ENCODE assay signal across 9 mouse cellular contexts in the genomic region with DNA sequence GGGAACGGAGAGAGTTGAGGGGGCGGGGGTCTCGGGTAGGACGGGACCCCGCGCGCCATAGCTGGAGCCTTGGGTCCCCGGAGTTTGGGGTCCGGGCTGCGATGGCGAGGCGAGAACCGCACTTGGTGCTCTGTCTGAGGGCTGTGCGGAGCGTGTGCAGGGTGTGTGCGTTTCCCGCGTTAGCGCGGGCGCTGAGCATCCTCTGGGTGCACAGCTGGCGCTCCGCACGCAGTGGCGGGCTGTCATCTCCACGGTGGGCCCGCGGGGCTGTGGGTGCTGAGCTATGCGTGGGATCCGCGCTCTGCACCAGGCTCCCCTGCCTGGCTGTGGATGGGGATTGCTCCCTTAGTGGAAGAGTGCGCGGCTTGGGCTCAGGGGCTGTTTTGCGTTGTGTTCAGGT. TPM values are rescaled to one million over a fixed set of nuclear protein-coding genes. Genes with fewer than 3 reads are reported as not detected.
DNase-seq lines count a peak whose midpoint lies in the region; ATAC-seq lines count a peak whose summit lies in the region.
"Had no signal": no experiment of that assay in that cellular context is flagged by ENCODE, and none has a peak within 500 bp of the region (broad histone marks: within the 10 kb centered on the region; RNA-seq: fewer than 3 reads in every experiment).

No protein-coding gene starts in this region.

- WGBS in liver, embryonic 11.5 days, result 3% methylated on average over 34 of the region's 34 CpGs
- WGBS in forebrain, embryonic 12.5 days, result 1% methylated on average over 34 of the region's 34 CpGs
- whole genome bisulfite sequencing in intestine, embryonic 16.5 days, result 1% methylated on average over 34 of the region's 34 CpGs
- WGBS in neural tube, embryonic 15.5 days, result under 1% methylated on average over 34 of the region's 34 CpGs

- peak overlapping the region; percentile 30 for H3K4me3 ChIP-seq in liver, embryonic 11.5 days (ENCODE audit: low read depth, low read length)
- H3K4me3 ChIP-seq in forebrain, embryonic 12.5 days (replicated peaks), result peak overlapping the region; percentile 36
- H3K4me3 ChIP-seq in intestine, embryonic 16.5 days (ENCODE audit: low read length), result peak overlapping the region; percentile 38
- H3K4me3 ChIP-seq in neural tube, embryonic 15.5 days (replicated peaks), result peak overlapping the region; percentile 40

- peak overlapping the region; percentile 53 for H3K4me2 ChIP-seq in liver, embryonic 11.5 days
- peak overlapping the region; percentile 52 for H3K4me2 ChIP-seq in forebrain, embryonic 12.5 days
- peak overlapping the region; percentile 48 for H3K4me2 ChIP-seq in intestine, embryonic 16.5 days (ENCODE audit: low read depth, low read length)
- peak overlapping the region; percentile 77 for H3K4me2 ChIP-seq in neural tube, embryonic 15.5 days

- H3K36me3 ChIP-seq in liver, embryonic 11.5 days (ENCODE audit: control insufficient read depth, insufficient read depth, low read length), result no peaks in the 10 kb centered on the region
- H3K36me3 ChIP-seq in forebrain, embryonic 12.5 days (replicated peaks), result no peaks in the 10 kb centered on the region
- no peaks in the 10 kb centered on the region for H3K36me3 ChIP-seq in intestine, embryonic 16.5 days (ENCODE audit: control insufficient read depth, insufficient read depth, low read length)
- no peaks in the 10 kb centered on the region for H3K36me3 ChIP-seq in neural tube, embryonic 15.5 days

- ATAC-seq in liver, embryonic 11.5 days (replicated peaks; ENCODE audit: low FRiP score), result no peak
- ATAC-seq in forebrain, embryonic 12.5 days (ENCODE audit: low FRiP score), result no peak
- no peak for ATAC-seq in intestine, embryonic 16.5 days
- ATAC-seq in neural tube, embryonic 15.5 days (ENCODE audit: low FRiP score), result peak; percentile 18; the same call in 1 of the 2 replicates
- ATAC-seq: Patski had no signal

- H3K27me3 ChIP-seq in liver, embryonic 11.5 days (replicated peaks; ENCODE audit: control insufficient read depth, insufficient read depth, low read length), result peaks cover 83% of the 10 kb centered on the region
- H3K27me3 ChIP-seq in forebrain, embryonic 12.5 days, result peaks cover 87% of the 10 kb centered on the region
- peaks cover 41% of the 10 kb centered on the region for H3K27me3 ChIP-seq in intestine, embryonic 16.5 days (replicated peaks; ENCODE audit: control insufficient read depth, insufficient read depth, low read length)
- H3K27me3 ChIP-seq in neural tube, embryonic 15.5 days (replicated peaks), result peaks cover 86% of the 10 kb centered on the region

- no peak for DNase-seq in liver, embryonic 11.5 days (ENCODE audit: low spot score)
- DNase-seq in liver, result no peak
- DNase-seq in spleen, adult 18-20 months, result no peak
- DNase-seq in adipocyte (ENCODE audit: low spot score), result no peak
- DNase-seq in gastrocnemius, postnatal 25 days, result no peak

- no peak overlapping the region for H3K27ac ChIP-seq in liver, embryonic 11.5 days (ENCODE audit: low read depth, low read length)
- no peak overlapping the region for H3K27ac ChIP-seq in forebrain, embryonic 12.5 days
- no peak overlapping the region for H3K27ac ChIP-seq in intestine, embryonic 16.5 days (ENCODE audit: low read length)
- no peak overlapping the region for H3K27ac ChIP-seq in neural tube, embryonic 15.5 days (replicated peaks)

- H3K9me3 ChIP-seq in liver, embryonic 11.5 days (ENCODE audit: control insufficient read depth, low read length), result no peaks in the 10 kb centered on the region
- H3K9me3 ChIP-seq in forebrain, embryonic 12.5 days, result no peaks in the 10 kb centered on the region
- H3K9me3 ChIP-seq in intestine, embryonic 16.5 days (ENCODE audit: control insufficient read depth, low read length), result no peaks in the 10 kb centered on the region
- no peaks in the 10 kb centered on the region for H3K9me3 ChIP-seq in neural tube, embryonic 15.5 days (replicated peaks)

- peaks cover 19% of the 10 kb centered on the region for H3K4me1 ChIP-seq in liver, embryonic 11.5 days (replicated peaks; ENCODE audit: control insufficient read depth, insufficient read depth, low read length)
- H3K4me1 ChIP-seq in forebrain, embryonic 12.5 days, result peaks cover 16% of the 10 kb centered on the region
- peaks cover 14% of the 10 kb centered on the region for H3K4me1 ChIP-seq in intestine, embryonic 16.5 days (ENCODE audit: control insufficient read depth, insufficient read depth, low read length)
- H3K4me1 ChIP-seq in neural tube, embryonic 15.5 days, result peaks cover 27% of the 10 kb centered on the region

- H3K9ac ChIP-seq in liver, embryonic 11.5 days (ENCODE audit: low read depth, low read length), result no peak overlapping the region
- no peak overlapping the region for H3K9ac ChIP-seq in forebrain, embryonic 12.5 days
- peak overlapping the region; percentile 24; the same call in 1 of the 2 replicates for H3K9ac ChIP-seq in intestine, embryonic 16.5 days (ENCODE audit: low read depth, low read length)
- H3K9ac ChIP-seq in neural tube, embryonic 15.5 days (replicated peaks), result peak overlapping the region; percentile 14

RNA-seq across cellular contexts. Expression of a gene that starts 0.5 kb away (rescaled TPM):
- polyA plus RNA-seq in liver, embryonic 11.5 days (2014; fragmentation: Nextera tagmentation; extraction: Ambion mirVana), result 0.25 TPM in 2 replicates
- 0.23 and 0.40 TPM in 2 replicates for polyA plus RNA-seq in forebrain, embryonic 12.5 days (2016; fragmentation: Nextera tagmentation; extraction: Ambion mirVana)
- 0.39 and 0.64 TPM in 2 replicates for polyA plus RNA-seq in intestine, embryonic 16.5 days (2015; fragmentation: Nextera tagmentation; extraction: Ambion mirVana)
- polyA plus RNA-seq in neural tube, embryonic 15.5 days (2015; fragmentation: Nextera tagmentation; extraction: Ambion mirVana), result 3.9 and 6.1 TPM in 2 replicates
- under 1 TPM; 0.13 TPM for total RNA-seq in gastrocnemius, postnatal 25 days (2021)

RNA-seq across cellular contexts. Expression of a gene that starts 8.5 kb away (rescaled TPM):
- polyA plus RNA-seq in liver, embryonic 11.5 days (2014; fragmentation: Nextera tagmentation; extraction: Ambion mirVana), result 1.6 and 2.6 TPM in 2 replicates
- polyA plus RNA-seq in forebrain, embryonic 12.5 days (2016; fragmentation: Nextera tagmentation; extraction: Ambion mirVana), result 0.17 and 0.55 TPM in 2 replicates
- 28.2 and 37.2 TPM in 2 replicates for polyA plus RNA-seq in intestine, embryonic 16.5 days (2015; fragmentation: Nextera tagmentation; extraction: Ambion mirVana)
- 1.6 and 3.6 TPM in 2 replicates for polyA plus RNA-seq in neural tube, embryonic 15.5 days (2015; fragmentation: Nextera tagmentation; extraction: Ambion mirVana)
- 10 to 100 TPM; 38.8 to 70.8 TPM for total RNA-seq in gastrocnemius, postnatal 25 days (2021)

RNA-seq across cellular contexts. Expression of a gene that starts 27.0 kb away (rescaled TPM):
- 74.3 and 76.1 TPM in 2 replicates for polyA plus RNA-seq in liver, embryonic 11.5 days (2014; fragmentation: Nextera tagmentation; extraction: Ambion mirVana)
- 4.1 and 4.4 TPM in 2 replicates for polyA plus RNA-seq in forebrain, embryonic 12.5 days (2016; fragmentation: Nextera tagmentation; extraction: Ambion mirVana)
- 255 and 314 TPM in 2 replicates for polyA plus RNA-seq in intestine, embryonic 16.5 days (2015; fragmentation: Nextera tagmentation; extraction: Ambion mirVana)
- polyA plus RNA-seq in neural tube, embryonic 15.5 days (2015; fragmentation: Nextera tagmentation; extraction: Ambion mirVana), result 4.3 and 7.3 TPM in 2 replicates
- 1 to 10 TPM; 1.1 to 2.8 TPM for total RNA-seq in gastrocnemius, postnatal 25 days (2021)

RNA-seq across cellular contexts. Expression of a gene that starts 27.4 kb away (rescaled TPM):
- polyA plus RNA-seq in liver, embryonic 11.5 days (2014; fragmentation: Nextera tagmentation; extraction: Ambion mirVana), result 12.6 and 12.8 TPM in 2 replicates
- 3.7 and 3.8 TPM in 2 replicates for polyA plus RNA-seq in forebrain, embryonic 12.5 days (2016; fragmentation: Nextera tagmentation; extraction: Ambion mirVana)
- 10.8 and 12.9 TPM in 2 replicates for polyA plus RNA-seq in intestine, embryonic 16.5 days (2015; fragmentation: Nextera tagmentation; extraction: Ambion mirVana)
- 5.6 and 8.2 TPM in 2 replicates for polyA plus RNA-seq in neural tube, embryonic 15.5 days (2015; fragmentation: Nextera tagmentation; extraction: Ambion mirVana)
- total RNA-seq in gastrocnemius, postnatal 25 days (2021), result 1 to 10 TPM in 1 of 2 experiments, under 1 TPM in 1; 0.84 to 1.1 TPM

RNA-seq across cellular contexts. Expression of a gene that starts 30.7 kb away (rescaled TPM):
- 2.5 and 3.7 TPM in 2 replicates for polyA plus RNA-seq in liver, embryonic 11.5 days (2014; fragmentation: Nextera tagmentation; extraction: Ambion mirVana)
- 17.3 and 21.3 TPM in 2 replicates for polyA plus RNA-seq in forebrain, embryonic 12.5 days (2016; fragmentation: Nextera tagmentation; extraction: Ambion mirVana)
- polyA plus RNA-seq in intestine, embryonic 16.5 days (2015; fragmentation: Nextera tagmentation; extraction: Ambion mirVana), result 1.9 and 2.7 TPM in 2 replicates
- 9.1 and 14.0 TPM in 2 replicates for polyA plus RNA-seq in neural tube, embryonic 15.5 days (2015; fragmentation: Nextera tagmentation; extraction: Ambion mirVana)
- total RNA-seq in gastrocnemius, postnatal 25 days (2021), result 1 to 10 TPM; 3.9 to 4.3 TPM

Comparison
In these comparisons a context has a peak if more than half of its experiments do, and no peak if none do; other contexts are left out.
1. H3K9ac ChIP-seq: peak in intestine, embryonic 16.5 days (single experiment) and neural tube, embryonic 15.5 days (single experiment); none in liver, embryonic 11.5 days (single experiment) and forebrain, embryonic 12.5 days (single experiment).
2. Peak in every context shown above with its lines, with median percentiles within 50 percentile points of each other: H3K4me2 ChIP-seq and H3K4me3 ChIP-seq.